Comparison of ENCODE assay signal across 8 mouse cellular contexts in genomic region chr4:129495672-129496562, GRCm38 (mm10). TPM values are rescaled to one million over a fixed set of nuclear protein-coding genes. Genes with fewer than 3 reads are reported as not detected.
DNase-seq lines count a peak whose midpoint lies in the region; ATAC-seq and TF ChIP-seq lines count a peak whose summit lies in the region.

No protein-coding gene starts in this region.

- no peaks in the 10 kb centered on the region for H3K36me3 ChIP-seq in forebrain, postnatal 0 days (ENCODE audit: insufficient read depth)
- H3K36me3 ChIP-seq in midbrain, embryonic 10.5 days, result no peaks in the 10 kb centered on the region

- peak overlapping the region; percentile 48 for H3K9ac ChIP-seq in forebrain, postnatal 0 days

- H3K4me2 ChIP-seq in forebrain, postnatal 0 days (ENCODE audit: low read depth), result peak overlapping the region; percentile 43

- intact Hi-C loops in gastrocnemius, adult 2 months (cut with DNase I), result loop anchor here (10.0 kb wide), 1 partner anchor 109 kb away; the partner anchor contains the start of genes Eif3i and Tmem234
- intact Hi-C loops in gastrocnemius, postnatal 36 days (cut with DNase I), result no loop called here

- no peaks in the 10 kb centered on the region for H3K9me3 ChIP-seq in forebrain, postnatal 0 days (ENCODE audit: low read length)
- no peaks in the 10 kb centered on the region for H3K9me3 ChIP-seq in midbrain, embryonic 10.5 days (replicated peaks)

- H3K27me3 ChIP-seq in forebrain, postnatal 0 days (ENCODE audit: insufficient read depth, low read length), result no peaks in the 10 kb centered on the region
- peaks cover 23% of the 10 kb centered on the region for H3K27me3 ChIP-seq in midbrain, embryonic 10.5 days (ENCODE audit: low read depth, poor library complexity, severe bottlenecking)

- WGBS in forebrain, postnatal 0 days, result 11% methylated on average over 16 of the region's 16 CpGs
- WGBS in midbrain, embryonic 10.5 days, result 33% methylated on average over 16 of the region's 16 CpGs

- no peak for DNase-seq in gastrocnemius, adult 2 months
- no peak for DNase-seq in gastrocnemius, postnatal 36 days
- DNase-seq in ES-CJ7 (ENCODE audit: low read depth, low spot score), result peak; percentile 87
- DNase-seq in forebrain, postnatal 0 days, result peak; percentile 93
- peak; percentile 61 to 84 for DNase-seq in layer of hippocampus, adult 2 months (ENCODE audit: low spot score in 2 of 2)
- peak; percentile 27 for DNase-seq in midbrain, embryonic 10.5 days (ENCODE audit: low spot score)
- DNase-seq in telencephalon, adult 2 months (ENCODE audit: low read depth, low spot score), result peak; percentile 81
- no peak for DNase-seq in cerebellum, adult 9-11 months

- peak; percentile 85 for ATAC-seq in forebrain, postnatal 0 days

- H3K4me3 ChIP-seq in gastrocnemius, adult 2 months, result no peak overlapping the region
- peak overlapping the region; percentile 17; the same call in 1 of the 2 replicates for H3K4me3 ChIP-seq in forebrain, postnatal 0 days (ENCODE audit: low read depth, low read length)
- H3K4me3 ChIP-seq in layer of hippocampus, adult 2 months, result peak overlapping the region; percentile 8; the same call in 1 of the 2 replicates
- peak overlapping the region; percentile 8; the same call in 1 of the 2 replicates for H3K4me3 ChIP-seq in midbrain, embryonic 10.5 days

- peak; percentile 19; the same call in 1 of the 2 replicates for TF ChIP-seq CTCF in gastrocnemius, adult 2 months (IDR thresholded peaks at IDR 0.05)
- peak; percentile 48; the same call in 1 of the 2 replicates for TF ChIP-seq CTCF in forebrain, postnatal 0 days (IDR thresholded peaks at IDR 0.05; ENCODE audit: low read depth)
- peak; percentile 53 for TF ChIP-seq CTCF in layer of hippocampus, adult 2 months (conservative IDR thresholded peaks at IDR 0.05)

- H3K4me1 ChIP-seq in forebrain, postnatal 0 days (ENCODE audit: insufficient read depth), result peaks cover 19% of the 10 kb centered on the region
- H3K4me1 ChIP-seq in midbrain, embryonic 10.5 days, result peaks cover 49% of the 10 kb centered on the region

- H3K27ac ChIP-seq in gastrocnemius, adult 2 months, result no peak overlapping the region
- H3K27ac ChIP-seq in forebrain, postnatal 0 days (ENCODE audit: low read depth, low read length), result peak overlapping the region; percentile 83
- peak overlapping the region; percentile 91 for H3K27ac ChIP-seq in layer of hippocampus, adult 2 months
- peak overlapping the region; percentile 50; the same call in 1 of the 2 replicates for H3K27ac ChIP-seq in midbrain, embryonic 10.5 days (replicated peaks)

RNA-seq across cellular contexts. Expression of gene Fam229a, which starts 4.9 kb away (rescaled TPM):
- not detected for total RNA-seq in gastrocnemius, adult 2 months (2021)
- not detected for total RNA-seq in gastrocnemius, postnatal 36 days (2021)
- 1.8 TPM in 1 of 2 replicates, not detected in the other for total RNA-seq in forebrain, postnatal 0 days (2014; rRNA removed)
- 1.7 and 2.6 TPM in 2 replicates for polyA plus RNA-seq in forebrain, postnatal 0 days (2015; fragmentation: Nextera tagmentation; extraction: Ambion mirVana)
- total RNA-seq in layer of hippocampus, adult 2 months (2021), result not detected
- not detected in 2 replicates for polyA plus RNA-seq in midbrain, embryonic 10.5 days (2016; fragmentation: Nextera tagmentation; extraction: Ambion mirVana)

RNA-seq across cellular contexts. Expression of gene Tssk3, which starts 5.1 kb away (rescaled TPM):
- total RNA-seq in gastrocnemius, adult 2 months (2021), result not detected
- not detected for total RNA-seq in gastrocnemius, postnatal 36 days (2021)
- 0.24 and 0.46 TPM in 2 replicates for total RNA-seq in forebrain, postnatal 0 days (2014; rRNA removed)
- polyA plus RNA-seq in forebrain, postnatal 0 days (2015; fragmentation: Nextera tagmentation; extraction: Ambion mirVana), result 0.62 and 0.98 TPM in 2 replicates
- under 1 TPM in 1 of 2 experiments, not detected in 1; 0.38 TPM for total RNA-seq in layer of hippocampus, adult 2 months (2021)
- polyA plus RNA-seq in midbrain, embryonic 10.5 days (2016; fragmentation: Nextera tagmentation; extraction: Ambion mirVana), result not detected in 2 replicates

RNA-seq across cellular contexts. Expression of gene Marcksl1, which starts 17.5 kb away (rescaled TPM):
- 1 to 10 TPM in 1 of 2 experiments, under 1 TPM in 1; 0.69 to 1.1 TPM for total RNA-seq in gastrocnemius, adult 2 months (2021)
- total RNA-seq in gastrocnemius, postnatal 36 days (2021), result 1 to 10 TPM; 1.0 to 1.9 TPM
- total RNA-seq in forebrain, postnatal 0 days (2014; rRNA removed), result 1,946 and 1,960 TPM in 2 replicates
- 2,276 and 2,298 TPM in 2 replicates for polyA plus RNA-seq in forebrain, postnatal 0 days (2015; fragmentation: Nextera tagmentation; extraction: Ambion mirVana)
- 100 to 1,000 TPM in 1 of 2 experiments, 10 to 100 TPM in 1; 94.6 to 103 TPM for total RNA-seq in layer of hippocampus, adult 2 months (2021)
- 1,603 and 1,647 TPM in 2 replicates for polyA plus RNA-seq in midbrain, embryonic 10.5 days (2016; fragmentation: Nextera tagmentation; extraction: Ambion mirVana)

RNA-seq across cellular contexts. Expression of gene Bsdc1, which starts 34.5 kb away (rescaled TPM):
- 10 to 100 TPM; 34.8 to 36.4 TPM for total RNA-seq in gastrocnemius, adult 2 months (2021)
- 10 to 100 TPM; 28.7 to 35.8 TPM for total RNA-seq in gastrocnemius, postnatal 36 days (2021)
- 57.0 and 61.6 TPM in 2 replicates for total RNA-seq in forebrain, postnatal 0 days (2014; rRNA removed)
- polyA plus RNA-seq in forebrain, postnatal 0 days (2015; fragmentation: Nextera tagmentation; extraction: Ambion mirVana), result 25.6 and 28.4 TPM in 2 replicates
- 10 to 100 TPM; 56.2 to 62.7 TPM for total RNA-seq in layer of hippocampus, adult 2 months (2021)
- polyA plus RNA-seq in midbrain, embryonic 10.5 days (2016; fragmentation: Nextera tagmentation; extraction: Ambion mirVana), result 20.2 and 25.0 TPM in 2 replicates

RNA-seq across cellular contexts. Expression of gene Hdac1, which starts 46.6 kb away (rescaled TPM):
- 10 to 100 TPM in 1 of 2 experiments, 1 to 10 TPM in 1; 9.1 to 10.6 TPM for total RNA-seq in gastrocnemius, adult 2 months (2021)
- total RNA-seq in gastrocnemius, postnatal 36 days (2021), result 1 to 10 TPM; 9.0 to 9.9 TPM
- 25.6 and 30.8 TPM in 2 replicates for total RNA-seq in forebrain, postnatal 0 days (2014; rRNA removed)
- 47.3 and 50.7 TPM in 2 replicates for polyA plus RNA-seq in forebrain, postnatal 0 days (2015; fragmentation: Nextera tagmentation; extraction: Ambion mirVana)
- 10 to 100 TPM; 48.9 to 49.8 TPM for total RNA-seq in layer of hippocampus, adult 2 months (2021)
- polyA plus RNA-seq in midbrain, embryonic 10.5 days (2016; fragmentation: Nextera tagmentation; extraction: Ambion mirVana), result 276 and 278 TPM in 2 replicates

Comparison
In these comparisons a context has a peak if more than half of its experiments do, and no peak if none do; other contexts are left out.
1. DNase-seq: peak in ES-CJ7 (single experiment), forebrain, postnatal 0 days (single experiment), layer of hippocampus, adult 2 months (2 of 2), midbrain, embryonic 10.5 days (single experiment) and telencephalon, adult 2 months (single experiment); none in gastrocnemius, adult 2 months (single experiment), gastrocnemius, postnatal 36 days (0 of 2) and cerebellum, adult 9-11 months (single experiment).
2. RNA of gene Marcksl1, which starts 17.5 kb away (total RNA-seq): 1,946 to 1,960 TPM in forebrain, postnatal 0 days and 94.6 to 103 TPM in layer of hippocampus, adult 2 months; 1.0 to 1.9 TPM in gastrocnemius, postnatal 36 days and 0.69 to 1.1 TPM in gastrocnemius, adult 2 months; every median in the first group is over 10 times any median in the second.
3. Peak in every context shown above with its lines, with median percentiles within 50 percentile points of each other: CTCF ChIP-seq.